Comparison of ENCODE assay signal across 8 mouse cellular contexts in genomic region chr3:153484701-153485100, GRCm38 (mm10).
A peak's percentile ranks its signal among the peaks of the same experiment; 100 is the strongest.
DNase-seq lines count a peak whose midpoint lies in the region; ATAC-seq and TF ChIP-seq lines count a peak whose summit lies in the region.

No protein-coding gene starts in this region.

- no peaks in the 10 kb centered on the region for H3K9me3 ChIP-seq in kidney, embryonic 16.5 days (ENCODE audit: low read length)

- H3K9ac ChIP-seq in kidney, embryonic 16.5 days (replicated peaks; ENCODE audit: low read length), result no peak overlapping the region

- H3K27ac ChIP-seq in kidney, adult 2 months (ENCODE audit: insufficient read depth, low read depth, low read length), result no peak overlapping the region
- no peak overlapping the region for H3K27ac ChIP-seq in kidney, embryonic 16.5 days (ENCODE audit: low read length)

- no peak for TF ChIP-seq POLR2A in kidney, adult 2 months (IDR thresholded peaks at IDR 0.05; ENCODE audit: low read depth, low read length)

- DNase-seq in kidney, adult 2 months, result peak; percentile 56
- peak; percentile 70 for DNase-seq in cerebellum, adult 9-11 months
- peak; percentile 55 for DNase-seq in layer of hippocampus, adult 11-12 months (ENCODE audit: low spot score)
- DNase-seq in right cerebral cortex, adult 18-20 months, result peak; percentile 88
- DNase-seq in ovary, adult 18-20 months (ENCODE audit: low spot score), result no peak

- H3K27me3 ChIP-seq in kidney, adult 2 months (replicated peaks; ENCODE audit: control insufficient read depth, insufficient read depth, low read length), result no peaks in the 10 kb centered on the region
- H3K27me3 ChIP-seq in kidney, embryonic 16.5 days (ENCODE audit: insufficient read depth, low read length), result no peaks in the 10 kb centered on the region

- no peaks in the 10 kb centered on the region for H3K36me3 ChIP-seq in kidney, adult 2 months (ENCODE audit: control insufficient read depth, insufficient read depth, low read length)
- 0 out of 2 replicates have a peak, but pooled peaks cover 3% of the 10 kb centered on the region for H3K36me3 ChIP-seq in kidney, embryonic 16.5 days (ENCODE audit: insufficient read depth, low read length)

- ATAC-seq in kidney, embryonic 16.5 days (ENCODE audit: low FRiP score, low TSS enrichment), result no peak
- ATAC-seq in megakaryocyte, adult 5-6 weeks (ENCODE audit: poor library complexity, severe bottlenecking), result no peak
- ATAC-seq in megakaryocyte-erythroid progenitor cell, adult 5-6 weeks (replicated peaks; ENCODE audit: low FRiP score, low TSS enrichment, poor library complexity, severe bottlenecking), result no peak

- H3K4me2 ChIP-seq in kidney, embryonic 16.5 days (replicated peaks; ENCODE audit: low read depth, low read length), result no peak overlapping the region

- no peaks in the 10 kb centered on the region for H3K4me1 ChIP-seq in kidney, adult 2 months (ENCODE audit: control insufficient read depth, insufficient read depth, low read length)
- 0 out of 2 replicates have a peak, but pooled peaks cover 7% of the 10 kb centered on the region for H3K4me1 ChIP-seq in kidney, embryonic 16.5 days (ENCODE audit: insufficient read depth, low read length)

- H3K4me3 ChIP-seq in kidney, adult 2 months (ENCODE audit: insufficient read depth, low read depth, low read length), result no peak overlapping the region
- H3K4me3 ChIP-seq in kidney, embryonic 16.5 days (ENCODE audit: low read length), result no peak overlapping the region

- WGBS in kidney, adult 2 months, result 63% methylated on average over 7 of the region's 7 CpGs
- WGBS in kidney, embryonic 16.5 days, result 76% methylated on average over 7 of the region's 7 CpGs

- TF ChIP-seq CTCF in kidney, adult 2 months (conservative IDR thresholded peaks at IDR 0.05; ENCODE audit: insufficient read depth, insufficient read length, low read depth, low read length), result no peak
